Mouse (Mus musculus) cerebellum, adult 2 months (tissue): ENCODE measurements around the gene Gm45140.

ENCODE experiments used
- CTCF ChIP-seq: fragments of 200-500 bp; IDR thresholded peaks from 2 replicates; pipeline ENCODE4 v1.5.1; 2011; ENCODE audit warnings: low read depth, mild to moderate bottlenecking, control low read depth, low read length, moderate library complexity, borderline replicate concordance; ENCODE audit not compliant: insufficient read depth
- POLR2A ChIP-seq: fragments of 200-500 bp; IDR thresholded peaks from 2 replicates; pipeline ENCODE4 v1.6.1; 2011; ENCODE audit warnings: low read length, control low read depth, borderline replicate concordance; ENCODE audit not compliant: insufficient read depth

DNA sequence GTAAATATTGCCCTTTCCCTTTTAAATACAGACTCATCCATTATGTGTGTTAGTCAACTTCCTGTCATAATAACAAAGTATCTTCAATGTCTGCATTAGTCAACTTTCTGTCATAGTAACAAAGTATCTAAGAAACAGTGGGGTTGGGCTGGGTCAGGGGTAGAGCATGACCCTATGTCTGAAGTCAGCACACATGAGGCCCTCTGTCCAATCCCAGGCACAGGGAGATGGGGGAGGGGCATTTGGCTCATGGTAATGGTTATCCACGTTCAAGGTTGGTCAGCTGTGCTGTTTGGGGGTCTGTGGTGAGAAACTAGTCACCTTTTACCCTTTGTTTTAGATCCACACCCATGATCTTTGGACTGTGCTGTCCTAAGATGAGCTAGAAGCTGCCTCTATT, 90.3 kb downstream of the Gm45140 start:
- no peak for TF ChIP-seq POLR2A
- TF ChIP-seq CTCF = no peak
